Mouse (Mus musculus) lung, postnatal 0 days (tissue): ENCODE results near the gene Sema4a. TPM values are rescaled to one million over a fixed set of nuclear protein-coding genes. Genes with fewer than 3 reads are reported as not detected.

ENCODE experiments used
- ATAC-seq: fragments of 200-750 bp; cut with Nextera tagmentation; 2 replicates; pipeline ENCODE4 v1.8.0; 2017; ENCODE audit warnings: moderate library complexity
- DNase-seq: peaks from one replicate; pipeline ENCODE4 v3.0.0-alpha.2; 2016; ENCODE audit warnings: low spot score
- H3K27ac ChIP-seq: fragments of 300-500 bp; sonication (generic); 2 replicates; pipeline ENCODE4 v1.5.1; 2014; ENCODE audit warnings: antibody characterized with exemption, mild to moderate bottlenecking, low read length, mixed read lengths
- H3K27me3 ChIP-seq: fragments of 300-500 bp; sonication (generic); replicated peaks from 2 replicates; pipeline ENCODE4 v1.6.1; 2014; ENCODE audit warnings: low read length, mixed read lengths; ENCODE audit not compliant: insufficient read depth
- H3K36me3 ChIP-seq: fragments of 300-500 bp; sonication (generic); 2 replicates; pipeline ENCODE4 v1.6.1; 2014; ENCODE audit warnings: low read length, mixed read lengths; ENCODE audit not compliant: insufficient read depth
- H3K4me1 ChIP-seq: fragments of 300-500 bp; sonication (generic); 2 replicates; pipeline ENCODE4 v1.6.1; 2014; ENCODE audit warnings: antibody characterized with exemption, low read depth, low read length, mixed read lengths; ENCODE audit not compliant: insufficient read depth
- H3K4me2 ChIP-seq: fragments of 300-500 bp; sonication (generic); replicated peaks from 2 replicates; pipeline ENCODE4 v1.6.1; 2014; ENCODE audit warnings: low read depth, mild to moderate bottlenecking, low read length, moderate library complexity, mixed read lengths
- H3K4me3 ChIP-seq: fragments of 300-500 bp; sonication (generic); 2 replicates; pipeline ENCODE4 v1.5.1; 2014; ENCODE audit warnings: low read depth, low read length
- H3K9ac ChIP-seq: fragments of 300-500 bp; sonication (generic); replicated peaks from 2 replicates; pipeline ENCODE4 v1.6.1; 2014; ENCODE audit warnings: low read depth, mild to moderate bottlenecking
- H3K9me3 ChIP-seq: fragments of 300-500 bp; sonication (generic); 2 replicates; pipeline ENCODE4 v1.6.1; 2016; ENCODE audit warnings: low read length, mixed read lengths
- CTCF ChIP-seq: IDR thresholded peaks from 2 replicates; pipeline ENCODE4 v1.5.1; 2016; ENCODE audit warnings: antibody characterized with exemption, mild to moderate bottlenecking
- EP300 ChIP-seq: IDR thresholded peaks from 2 replicates; pipeline ENCODE4 v1.6.1; 2016; ENCODE audit warnings: antibody characterized with exemption, mild to moderate bottlenecking, control low read depth
- WGBS: fragments of 180-500 bp; shearing (Covaris S2); extraction: QIAGEN DNeasy Blood & Tissue Kit; methylation state at CpG from one replicate; pipeline ENCODE4 v1.1.7; 2014; 5-methylcytosine and 5-hydroxymethylcytosine counted together
- polyA plus RNA-seq: library from polyadenylated mRNA; unstranded; fragments of >200 nt; fragmentation: Nextera tagmentation; extraction: Ambion mirVana; gene quantifications from 2 replicates; pipeline ENCODE4 v1.2.1, GENCODE M21; 2015

Gene Sema4a
- polyA plus RNA-seq, 1 experiment from 2014 or later = 9.2 TPM

DNA sequence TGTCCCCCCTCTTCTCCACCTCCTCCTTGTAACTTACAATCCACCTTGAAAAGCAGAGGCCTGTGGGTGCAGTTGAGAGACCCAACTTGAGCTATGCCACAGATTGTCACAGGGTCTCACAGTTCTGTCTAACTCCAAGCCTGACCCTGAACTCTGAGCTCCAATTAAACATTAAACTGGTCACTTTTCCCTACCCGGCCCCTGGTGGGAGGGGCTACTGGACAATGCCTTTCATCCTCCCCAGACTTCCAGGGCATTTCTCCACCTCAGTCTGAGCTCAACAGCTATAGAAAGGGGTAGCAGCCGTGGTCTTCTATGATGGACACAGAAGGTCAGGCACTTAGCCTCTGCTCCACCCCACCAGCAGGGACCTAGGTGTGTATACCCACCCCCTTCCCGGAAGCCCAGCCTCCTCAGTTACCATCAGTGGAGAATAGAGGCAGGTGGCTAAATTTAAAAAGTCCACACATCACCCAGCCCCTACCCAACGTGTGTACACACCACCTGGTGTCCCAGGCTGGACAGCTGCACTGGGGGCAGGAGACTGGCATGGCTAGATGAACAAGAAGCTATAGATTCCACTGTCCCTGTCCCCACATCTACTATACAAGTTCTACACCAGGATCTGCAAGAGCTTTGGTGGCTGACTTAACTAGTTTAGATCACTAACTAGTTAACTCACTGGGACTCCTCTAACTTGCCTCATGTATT is 39.8 kb upstream of the Sema4a start:
- Histone ChIP-seq H3K4me2 (peak overlapping the region; percentile 88), H3K9me3 (no peaks in the 10 kb centered on the region), H3K9ac (no peak overlapping the region), H3K27ac (no peak overlapping the region), H3K36me3 (no peaks in the 10 kb centered on the region), H3K4me1 (peaks cover 13% of the 10 kb centered on the region; the same call in 1 of the 2 replicates), H3K27me3 (no peaks in the 10 kb centered on the region), H3K4me3 (peak overlapping the region; percentile 93)
- TF ChIP-seq CTCF (no peak), EP300 (no peak)
- ATAC-seq (no peak), DNase-seq (no peak)
- WGBS = 43% methylated on average over 4 of the region's 4 CpGs

DNA sequence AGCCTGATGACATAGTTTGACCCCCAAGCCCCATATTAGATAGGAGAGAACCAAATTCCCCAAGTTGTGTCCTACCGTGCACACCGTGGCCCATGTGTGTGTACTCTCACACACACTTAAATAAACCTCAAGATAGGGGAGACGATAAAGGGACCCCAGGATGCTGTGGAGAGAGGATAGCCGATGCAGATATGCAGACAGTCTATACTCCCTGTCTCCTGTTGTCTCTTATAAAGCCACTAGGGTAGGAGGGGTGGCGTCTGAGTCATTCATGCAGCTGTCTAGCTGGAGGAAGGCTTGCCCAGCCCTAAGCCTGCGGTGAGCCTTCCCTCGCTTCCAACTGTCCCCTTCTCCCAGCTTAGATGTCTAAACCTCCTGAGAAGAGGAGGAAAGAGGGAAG is 39.1 kb upstream of the Sema4a start:
- no peak overlapping the region for H3K4me3 ChIP-seq
- no peaks in the 10 kb centered on the region for H3K27me3 ChIP-seq
- DNase-seq = no peak
- H3K4me1 ChIP-seq = peaks cover 20% of the 10 kb centered on the region
- 74% methylated on average over 7 of the region's 7 CpGs for WGBS
- H3K9ac ChIP-seq = no peak overlapping the region
- peak overlapping the region; percentile 88 for H3K4me2 ChIP-seq
- H3K9me3 ChIP-seq = no peaks in the 10 kb centered on the region
- ATAC-seq = no peak
- no peak for TF ChIP-seq CTCF
- no peak for TF ChIP-seq EP300
- no peaks in the 10 kb centered on the region for H3K36me3 ChIP-seq
- H3K27ac ChIP-seq = no peak overlapping the region

DNA sequence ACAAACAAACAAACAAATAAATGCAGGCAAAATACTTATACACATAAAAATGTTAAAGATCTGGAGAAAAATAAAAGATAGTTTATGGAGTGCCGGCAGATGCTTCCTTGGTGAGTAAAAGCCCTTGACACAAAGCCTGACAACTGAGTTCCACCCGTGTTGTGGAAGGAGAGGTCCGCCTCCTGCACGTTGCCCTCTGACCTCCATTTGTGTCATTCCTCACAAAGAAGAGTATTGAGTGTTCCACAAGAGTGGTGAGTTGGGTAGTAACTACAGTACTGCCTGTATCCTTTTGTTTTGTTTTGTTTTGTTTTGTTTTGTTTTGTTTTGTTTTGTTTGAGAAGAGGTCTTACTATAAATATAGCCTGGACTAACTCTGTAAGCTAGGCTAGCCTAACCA is 38.6 kb upstream of the Sema4a start:
- Histone ChIP-seq H3K36me3 (no peaks in the 10 kb centered on the region), H3K4me3 (no peak overlapping the region), H3K27ac (no peak overlapping the region), H3K27me3 (no peaks in the 10 kb centered on the region), H3K9ac (no peak overlapping the region), H3K4me1 (peaks cover 25% of the 10 kb centered on the region), H3K9me3 (no peaks in the 10 kb centered on the region), H3K4me2 (no peak overlapping the region)
- DNase-seq (no peak), ATAC-seq (no peak)
- WGBS = 69% methylated on average over 4 of the region's 4 CpGs
- no peak for TF ChIP-seq CTCF
- TF ChIP-seq EP300 = no peak

DNA sequence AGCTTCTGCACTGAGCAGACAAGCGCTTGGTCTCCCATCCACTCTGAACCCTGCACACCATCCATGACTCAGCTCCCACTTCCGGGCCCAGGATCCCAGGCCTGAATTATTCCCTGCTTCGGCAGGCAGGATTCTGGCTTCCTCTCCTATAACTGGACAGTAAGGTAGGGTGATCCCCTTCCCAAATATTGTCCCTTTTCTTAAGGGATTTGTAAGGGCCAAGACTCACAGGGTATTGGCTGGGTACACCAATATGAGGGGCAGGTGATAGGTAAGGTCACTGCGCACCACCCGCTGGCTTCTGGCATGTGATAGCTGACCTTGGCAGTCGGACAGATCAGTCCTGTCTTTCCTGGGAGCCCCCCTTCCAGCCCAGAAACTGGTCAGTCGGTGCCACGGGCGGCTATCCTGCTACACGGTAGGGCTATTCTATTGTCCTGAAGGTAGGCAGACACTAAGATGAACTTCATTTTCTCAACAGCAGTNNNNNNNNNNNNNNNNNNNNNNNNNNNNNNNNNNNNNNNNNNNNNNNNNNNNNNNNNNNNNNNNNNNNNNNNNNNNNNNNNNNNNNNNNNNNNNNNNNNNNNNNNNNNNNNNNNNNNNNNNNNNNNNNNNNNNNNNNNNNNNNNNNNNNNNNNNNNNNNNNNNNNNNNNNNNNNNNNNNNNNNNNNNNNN is 34.9 kb upstream of the Sema4a start:
- no peak overlapping the region for H3K4me2 ChIP-seq
- TF ChIP-seq CTCF (no peak), EP300 (no peak)
- ATAC-seq (no peak), DNase-seq (peak; percentile 7)
- no peak overlapping the region for H3K4me3 ChIP-seq
- 82% methylated on average over 10 of the region's 10 CpGs for WGBS
- H3K27ac ChIP-seq = peak overlapping the region; percentile 94
- H3K36me3 ChIP-seq = no peaks in the 10 kb centered on the region
- H3K9me3 ChIP-seq = no peaks in the 10 kb centered on the region
- H3K4me1 ChIP-seq = peaks cover 26% of the 10 kb centered on the region
- no peaks in the 10 kb centered on the region for H3K27me3 ChIP-seq
- 0 out of 2 replicates have a peak overlapping the region, but pooled peaks have one; percentile 16 for H3K9ac ChIP-seq

DNA sequence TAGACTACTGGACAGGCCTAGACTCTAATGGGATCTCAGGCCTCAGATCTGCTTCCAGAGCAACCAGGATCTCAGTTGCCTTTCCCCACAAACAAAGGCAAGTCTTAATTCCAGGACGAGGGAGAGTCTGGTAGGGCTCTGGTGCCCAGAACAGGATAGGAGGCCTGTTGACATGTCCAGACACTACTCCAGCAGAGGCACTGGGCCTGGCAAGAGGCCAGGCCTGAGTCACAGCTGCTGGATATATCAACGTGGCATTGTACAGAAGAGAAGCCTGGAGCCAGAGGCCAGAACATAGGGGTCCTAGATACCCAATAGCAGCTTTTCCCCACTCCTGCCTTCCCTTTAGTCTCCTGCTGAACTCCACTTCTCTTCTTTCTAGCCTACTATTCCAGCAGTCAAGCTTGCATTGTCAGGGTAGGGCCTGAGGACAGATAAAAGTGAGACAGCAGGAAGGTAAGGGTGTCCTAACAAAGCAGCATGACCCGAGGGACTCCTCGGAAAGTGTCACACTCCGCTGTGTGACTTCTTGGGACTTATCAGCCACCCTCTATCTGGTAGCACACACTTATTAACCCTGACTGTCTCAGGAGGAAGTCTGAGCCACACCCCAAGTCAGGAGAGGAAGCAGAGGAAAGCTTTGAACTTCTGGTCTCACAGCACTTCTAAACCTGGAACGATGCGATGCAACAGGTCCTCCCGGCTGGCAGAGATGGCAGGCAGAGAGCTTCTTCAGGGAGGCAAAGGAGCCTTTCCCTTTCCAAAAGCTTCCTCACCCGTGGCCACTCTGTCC is 34.0 kb upstream of the Sema4a start:
- Histone ChIP-seq H3K27ac (peak overlapping the region; percentile 94), H3K4me2 (0 out of 2 replicates have a peak overlapping the region, but pooled peaks have one; percentile 8), H3K36me3 (no peaks in the 10 kb centered on the region), H3K4me3 (no peak overlapping the region), H3K9me3 (no peaks in the 10 kb centered on the region), H3K4me1 (peaks cover 22% of the 10 kb centered on the region), H3K27me3 (no peaks in the 10 kb centered on the region), H3K9ac (peak overlapping the region; percentile 16; the same call in 1 of the 2 replicates)
- 27% methylated on average over 9 of the region's 9 CpGs for WGBS
- peak; percentile 10; the same call in 1 of the 2 replicates for ATAC-seq
- TF ChIP-seq EP300 (no peak), CTCF (no peak)
- peak; percentile 91 for DNase-seq
